8 mouse cellular contexts compared by ENCODE assay signal in genomic region chr14:54863501-54864312, GRCm38 (mm10). TPM values are rescaled to one million over a fixed set of nuclear protein-coding genes. Genes with fewer than 3 reads are reported as not detected.
DNase-seq lines count a peak whose midpoint lies in the region; ATAC-seq and TF ChIP-seq lines count a peak whose summit lies in the region.

No protein-coding gene starts in this region.

- peak; percentile 100 for ATAC-seq in forebrain, embryonic 11.5 days (replicated peaks; ENCODE audit: low FRiP score)
- peak; percentile 100 for ATAC-seq in heart, embryonic 16.5 days (replicated peaks; ENCODE audit: extremely low read depth, insufficient read depth, low FRiP score)
- ATAC-seq in liver, embryonic 13.5 days (ENCODE audit: low read depth), result peak; percentile 99
- peak; percentile 100 for ATAC-seq in stomach, embryonic 14.5 days (ENCODE audit: insufficient number of reproducible peaks, insufficient read depth, low FRiP score, low read depth)

- no peak for TF ChIP-seq RAD21 in CH12.LX (IDR thresholded peaks at IDR 0.05; ENCODE audit: low read depth, low read length)

- H3K79me2 ChIP-seq in CH12.LX (replicated peaks; ENCODE audit: control insufficient read depth, extremely low read depth, insufficient read depth, poor library complexity, severe bottlenecking), result no peaks in the 10 kb centered on the region

- H3K36me3 ChIP-seq in CH12.LX (replicated peaks in 1 of 2; ENCODE audit: control insufficient read depth in 1 of 2, insufficient read depth in 1 of 2, low read length in 1 of 2), result no peaks in the 10 kb centered on the region
- H3K36me3 ChIP-seq in forebrain, embryonic 11.5 days (ENCODE audit: control insufficient read depth, insufficient read depth, low read length), result no peaks in the 10 kb centered on the region
- H3K36me3 ChIP-seq in heart, embryonic 16.5 days (ENCODE audit: control insufficient read depth, insufficient read depth), result no peaks in the 10 kb centered on the region
- H3K36me3 ChIP-seq in liver, embryonic 13.5 days, result no peaks in the 10 kb centered on the region
- no peaks in the 10 kb centered on the region for H3K36me3 ChIP-seq in stomach, embryonic 14.5 days (ENCODE audit: control insufficient read depth, insufficient read depth, low read length)

- WGBS in forebrain, embryonic 11.5 days, result 0% methylated on average over 45 of the region's 56 CpGs
- WGBS in heart, embryonic 16.5 days, result under 1% methylated on average over 55 of the region's 56 CpGs
- under 1% methylated on average over 49 of the region's 56 CpGs for WGBS in liver, embryonic 13.5 days (ENCODE audit: insufficient replicate concordance)
- 1% methylated on average over 46 of the region's 56 CpGs for WGBS in stomach, embryonic 14.5 days

- TF ChIP-seq CTCF in CH12.LX (conservative IDR thresholded peaks at IDR 0.05 in 1 of 2, IDR thresholded peaks at IDR 0.05 in 1 of 2; ENCODE audit: low read depth in 2 of 2, low read length in 2 of 2), result peak in 1 of 2 experiments; percentile 31; a peak in 1 of 4 replicates

- peak; percentile 73 for TF ChIP-seq POLR2A in CH12.LX (IDR thresholded peaks at IDR 0.05; ENCODE audit: low read depth, low read length)

- H3K27me3 ChIP-seq in CH12.LX (replicated peaks), result no peaks in the 10 kb centered on the region
- H3K27me3 ChIP-seq in forebrain, embryonic 11.5 days (ENCODE audit: control insufficient read depth, insufficient read depth, low read length), result no peaks in the 10 kb centered on the region
- no peaks in the 10 kb centered on the region for H3K27me3 ChIP-seq in heart, embryonic 16.5 days (ENCODE audit: control insufficient read depth, insufficient read depth, low read length)
- no peaks in the 10 kb centered on the region for H3K27me3 ChIP-seq in liver, embryonic 13.5 days
- H3K27me3 ChIP-seq in stomach, embryonic 14.5 days (ENCODE audit: control insufficient read depth, insufficient read depth, low read length), result no peaks in the 10 kb centered on the region

- H3K4me1 ChIP-seq in CH12.LX (ENCODE audit: control insufficient read depth in 1 of 2, insufficient read depth in 2 of 2), result peaks cover 0 to 5% of the 10 kb centered on the region in 2 experiments; a peak in 2 of 4 replicates
- no peaks in the 10 kb centered on the region; the same call in 1 of the 2 replicates for H3K4me1 ChIP-seq in forebrain, embryonic 11.5 days (replicated peaks; ENCODE audit: control insufficient read depth, insufficient read depth, low read length)
- H3K4me1 ChIP-seq in heart, embryonic 16.5 days (ENCODE audit: control insufficient read depth, insufficient read depth, low read length), result peaks cover 3% of the 10 kb centered on the region
- peaks cover 16% of the 10 kb centered on the region for H3K4me1 ChIP-seq in liver, embryonic 13.5 days (replicated peaks)
- H3K4me1 ChIP-seq in stomach, embryonic 14.5 days (ENCODE audit: control insufficient read depth, insufficient read depth, low read length), result no peaks in the 10 kb centered on the region; the same call in 1 of the 2 replicates

- H3K9ac ChIP-seq in CH12.LX (ENCODE audit: insufficient read depth, low read depth), result peak overlapping the region; percentile 95
- peak overlapping the region; percentile 94 for H3K9ac ChIP-seq in forebrain, embryonic 11.5 days (ENCODE audit: low read length)
- peak overlapping the region; percentile 95 for H3K9ac ChIP-seq in heart, embryonic 16.5 days (ENCODE audit: low read length)
- H3K9ac ChIP-seq in liver, embryonic 13.5 days, result peak overlapping the region; percentile 80
- H3K9ac ChIP-seq in stomach, embryonic 14.5 days (replicated peaks; ENCODE audit: low read depth, low read length), result peak overlapping the region; percentile 60

- TF ChIP-seq EP300 in CH12.LX (IDR thresholded peaks at IDR 0.05; ENCODE audit: low read length), result no peak

- H3K9me3 ChIP-seq in CH12.LX (replicated peaks; ENCODE audit: low read length), result no peaks in the 10 kb centered on the region
- no peaks in the 10 kb centered on the region for H3K9me3 ChIP-seq in forebrain, embryonic 11.5 days (ENCODE audit: control insufficient read depth, low read length)
- 0 out of 2 replicates have a peak, but pooled peaks cover 2% of the 10 kb centered on the region for H3K9me3 ChIP-seq in heart, embryonic 16.5 days (replicated peaks; ENCODE audit: control insufficient read depth, low read length)
- no peaks in the 10 kb centered on the region for H3K9me3 ChIP-seq in liver, embryonic 13.5 days (replicated peaks)
- H3K9me3 ChIP-seq in stomach, embryonic 14.5 days (ENCODE audit: control insufficient read depth, low read depth, low read length), result no peaks in the 10 kb centered on the region

- peak overlapping the region; percentile 74 to 89 (median 89) for H3K4me3 ChIP-seq in CH12.LX (replicated peaks in 1 of 3; ENCODE audit: low read depth in 2 of 3, low read length in 2 of 3, poor library complexity in 1 of 3)
- H3K4me3 ChIP-seq in forebrain, embryonic 11.5 days (ENCODE audit: low read depth, low read length), result peak overlapping the region; percentile 91
- H3K4me3 ChIP-seq in heart, embryonic 16.5 days (ENCODE audit: low read length), result peak overlapping the region; percentile 93
- H3K4me3 ChIP-seq in liver, embryonic 13.5 days (replicated peaks), result peak overlapping the region; percentile 76
- H3K4me3 ChIP-seq in stomach, embryonic 14.5 days (ENCODE audit: low read depth, low read length), result peak overlapping the region; percentile 76

- peak; percentile 84 for DNase-seq in CH12.LX (ENCODE audit: extremely low read depth)
- DNase-seq in c-Kit-positive CD71-positive TER-119-positive erythroid progenitor cells, embryonic 14.5 days (ENCODE audit: low spot score), result peak; percentile 81
- peak; percentile 97 for DNase-seq in forebrain, embryonic 11.5 days (ENCODE audit: low spot score)
- peak; percentile 96 to 98 for DNase-seq in kidney, postnatal 25 days
- peak; percentile 87 for DNase-seq in liver, embryonic 13.5 days
- DNase-seq in natural killer cell, adult 2 months (ENCODE audit: low spot score in 2 of 2), result peak; percentile 81 to 82

- peak overlapping the region; percentile 91 for H3K4me2 ChIP-seq in CH12.LX (ENCODE audit: insufficient read depth, low read depth, poor library complexity, severe bottlenecking)
- H3K4me2 ChIP-seq in forebrain, embryonic 11.5 days (ENCODE audit: low read depth, low read length, severe bottlenecking), result peak overlapping the region; percentile 66
- H3K4me2 ChIP-seq in heart, embryonic 16.5 days (ENCODE audit: low read depth, low read length), result peak overlapping the region; percentile 87
- peak overlapping the region; percentile 91 for H3K4me2 ChIP-seq in liver, embryonic 13.5 days
- H3K4me2 ChIP-seq in stomach, embryonic 14.5 days (replicated peaks; ENCODE audit: low read depth, low read length), result peak overlapping the region; percentile 69

- dilution Hi-C loops in CH12.LX (cut with MboI; ENCODE audit: extremely low pct_ligation_motif_present, extremely low pct_unique_long_range_greater_than_20kb, low sequenced_read_pairs), result no loop called here

- in situ Hi-C loops in CH12.LX (cut with MboI; ENCODE audit: low pct_ligation_motif_present, low pct_unique_long_range_greater_than_20kb, low sequenced_read_pairs), result no loop called here

- peak overlapping the region; percentile 4; the same call in 1 of the 2 replicates for H3K27ac ChIP-seq in CH12.LX (ENCODE audit: insufficient read depth, low read depth)
- H3K27ac ChIP-seq in forebrain, embryonic 11.5 days (ENCODE audit: low read depth, low read length), result peak overlapping the region; percentile 65
- H3K27ac ChIP-seq in heart, embryonic 16.5 days (ENCODE audit: low read length), result peak overlapping the region; percentile 79
- peak overlapping the region; percentile 55 for H3K27ac ChIP-seq in liver, embryonic 13.5 days
- H3K27ac ChIP-seq in stomach, embryonic 14.5 days (ENCODE audit: low read length), result peak overlapping the region; percentile 53; the same call in 1 of the 2 replicates

RNA-seq across cellular contexts. Expression of gene Homez, which starts 7.1 kb away (rescaled TPM):
- total RNA-seq in CH12.LX (2012; rRNA removed) (2.3 and 3.7 TPM in 2 replicates), CH12.LX (2014; rRNA removed) (3.5 TPM in 2 replicates)
- 2.3 and 7.2 TPM in 2 replicates for polyA plus RNA-seq in CH12.LX (2012; ENCODE audit: insufficient read length, low read depth)
- 15.7 and 16.1 TPM in 2 replicates for polyA plus RNA-seq in forebrain, embryonic 11.5 days (2014; fragmentation: Nextera tagmentation; extraction: Ambion mirVana)
- 4.9 and 6.4 TPM in 2 replicates for polyA plus RNA-seq in heart, embryonic 16.5 days (2015; fragmentation: Nextera tagmentation; extraction: Ambion mirVana)
- 2.2 TPM in 2 replicates for polyA plus RNA-seq in liver, embryonic 13.5 days (2015; fragmentation: Nextera tagmentation; extraction: Ambion mirVana)
- polyA plus RNA-seq in stomach, embryonic 14.5 days (2014; fragmentation: Nextera tagmentation; extraction: Ambion mirVana), result 7.9 and 9.2 TPM in 2 replicates

RNA-seq across cellular contexts. Expression of gene Ppp1r3e, which starts 13.6 kb away (rescaled TPM):
- total RNA-seq in CH12.LX (2012; rRNA removed) (1.3 and 1.6 TPM in 2 replicates), CH12.LX (2014; rRNA removed) (0.51 and 0.55 TPM in 2 replicates)
- 1.2 and 1.4 TPM in 2 replicates for polyA plus RNA-seq in CH12.LX (2012; ENCODE audit: insufficient read length, low read depth)
- 0.69 and 1.4 TPM in 2 replicates for polyA plus RNA-seq in forebrain, embryonic 11.5 days (2014; fragmentation: Nextera tagmentation; extraction: Ambion mirVana)
- 0.59 and 1.4 TPM in 2 replicates for polyA plus RNA-seq in heart, embryonic 16.5 days (2015; fragmentation: Nextera tagmentation; extraction: Ambion mirVana)
- polyA plus RNA-seq in liver, embryonic 13.5 days (2015; fragmentation: Nextera tagmentation; extraction: Ambion mirVana), result 0.41 and 0.50 TPM in 2 replicates
- 2.8 and 2.9 TPM in 2 replicates for polyA plus RNA-seq in stomach, embryonic 14.5 days (2014; fragmentation: Nextera tagmentation; extraction: Ambion mirVana)

RNA-seq across cellular contexts. Expression of gene Bcl2l2, which starts 19.5 kb away (rescaled TPM):
- total RNA-seq in CH12.LX (2012; rRNA removed) (4.8 and 6.2 TPM in 2 replicates), CH12.LX (2014; rRNA removed) (0.32 and 0.50 TPM in 2 replicates)
- polyA plus RNA-seq in CH12.LX (2012; ENCODE audit: insufficient read length, low read depth), result 0.46 and 0.76 TPM in 2 replicates
- polyA plus RNA-seq in forebrain, embryonic 11.5 days (2014; fragmentation: Nextera tagmentation; extraction: Ambion mirVana), result 3.1 and 3.2 TPM in 2 replicates
- polyA plus RNA-seq in heart, embryonic 16.5 days (2015; fragmentation: Nextera tagmentation; extraction: Ambion mirVana), result 3.3 and 4.3 TPM in 2 replicates
- 0.57 and 0.62 TPM in 2 replicates for polyA plus RNA-seq in liver, embryonic 13.5 days (2015; fragmentation: Nextera tagmentation; extraction: Ambion mirVana)
- 6.1 and 6.2 TPM in 2 replicates for polyA plus RNA-seq in stomach, embryonic 14.5 days (2014; fragmentation: Nextera tagmentation; extraction: Ambion mirVana)

RNA-seq across cellular contexts. Expression of gene Gm20521, which starts 19.5 kb away (rescaled TPM):
- 0.13 TPM in 1 of 2 replicates, not detected in the other for total RNA-seq in CH12.LX (2012; rRNA removed)
- total RNA-seq in CH12.LX (2014; rRNA removed), result not detected in 2 replicates
- polyA plus RNA-seq in CH12.LX (2012; ENCODE audit: insufficient read length, low read depth), result not detected in 2 replicates
- not detected in 2 replicates for polyA plus RNA-seq in forebrain, embryonic 11.5 days (2014; fragmentation: Nextera tagmentation; extraction: Ambion mirVana)
- not detected in 2 replicates for polyA plus RNA-seq in heart, embryonic 16.5 days (2015; fragmentation: Nextera tagmentation; extraction: Ambion mirVana)
- polyA plus RNA-seq in liver, embryonic 13.5 days (2015; fragmentation: Nextera tagmentation; extraction: Ambion mirVana), result 0.09 TPM in 1 of 2 replicates, not detected in the other
- polyA plus RNA-seq in stomach, embryonic 14.5 days (2014; fragmentation: Nextera tagmentation; extraction: Ambion mirVana), result not detected in 2 replicates

RNA-seq across cellular contexts. Expression of gene Pabpn1, which starts 28.6 kb away (rescaled TPM):
- 56.8 and 73.7 TPM in 2 replicates for total RNA-seq in CH12.LX (2012; rRNA removed)
- 85.5 and 88.0 TPM in 2 replicates for total RNA-seq in CH12.LX (2014; rRNA removed)
- 275 and 302 TPM in 2 replicates for polyA plus RNA-seq in CH12.LX (2012; ENCODE audit: insufficient read length, low read depth)
- polyA plus RNA-seq in forebrain, embryonic 11.5 days (2014; fragmentation: Nextera tagmentation; extraction: Ambion mirVana), result 182 and 221 TPM in 2 replicates
- polyA plus RNA-seq in heart, embryonic 16.5 days (2015; fragmentation: Nextera tagmentation; extraction: Ambion mirVana), result 61.9 and 68.4 TPM in 2 replicates
- 53.9 and 59.1 TPM in 2 replicates for polyA plus RNA-seq in liver, embryonic 13.5 days (2015; fragmentation: Nextera tagmentation; extraction: Ambion mirVana)
- polyA plus RNA-seq in stomach, embryonic 14.5 days (2014; fragmentation: Nextera tagmentation; extraction: Ambion mirVana), result 136 and 152 TPM in 2 replicates

Comparison
In these comparisons a context has a peak if more than half of its experiments do, and no peak if none do; other contexts are left out.
1. Peak in every context shown above with its lines: DNase-seq, ATAC-seq, H3K4me3 ChIP-seq and H3K27ac ChIP-seq.
2. H3K27ac ChIP-seq: peak in every context shown above with its lines; median percentile 79 in heart, embryonic 16.5 days; 65 in forebrain, embryonic 11.5 days; 55 in liver, embryonic 13.5 days; 53 in stomach, embryonic 14.5 days; 4 in CH12.LX.